Mouse (Mus musculus) liver, embryonic 11.5 days (tissue): ENCODE measurements around the gene Slc37a3. TPM values are rescaled to one million over a fixed set of nuclear protein-coding genes. Genes with fewer than 3 reads are reported as not detected.

ENCODE experiments used
- ATAC-seq: fragments of 200-750 bp; cut with Nextera tagmentation; replicated peaks from 2 replicates; pipeline ENCODE4 v1.8.0; 2017; ENCODE audit warnings: moderate number of reproducible peaks, mild to moderate bottlenecking, moderate TSS enrichment, moderate library complexity; ENCODE audit not compliant: low FRiP score
- DNase-seq: peaks from one replicate; pipeline ENCODE4 v3.0.0-alpha.2; 2017; ENCODE audit warnings: low spot score
- H3K27ac ChIP-seq: fragments of 300-500 bp; sonication (generic); 2 replicates; pipeline ENCODE4 v1.5.1; 2014; ENCODE audit warnings: mild to moderate bottlenecking, low read depth, low read length, control low read depth
- H3K27me3 ChIP-seq: fragments of 300-500 bp; sonication (generic); replicated peaks from 2 replicates; pipeline ENCODE4 v1.6.1; 2014; ENCODE audit warnings: low read length, mixed read lengths; ENCODE audit not compliant: control insufficient read depth, insufficient read depth
- H3K36me3 ChIP-seq: fragments of 300-500 bp; sonication (generic); 2 replicates; pipeline ENCODE4 v1.6.1; 2014; ENCODE audit warnings: mild to moderate bottlenecking, low read length, moderate library complexity, mixed read lengths; ENCODE audit not compliant: control insufficient read depth, insufficient read depth
- H3K4me1 ChIP-seq: fragments of 300-500 bp; sonication (generic); replicated peaks from 2 replicates; pipeline ENCODE4 v1.6.1; 2014; ENCODE audit warnings: low read length, mixed read lengths; ENCODE audit not compliant: control insufficient read depth, insufficient read depth
- H3K4me2 ChIP-seq: fragments of 300-500 bp; sonication (generic); 2 replicates; pipeline ENCODE4 v1.6.1; 2014; ENCODE audit warnings: mild to moderate bottlenecking, control low read depth, moderate library complexity
- H3K4me3 ChIP-seq: fragments of 300-500 bp; sonication (generic); 2 replicates; pipeline ENCODE4 v1.5.1; 2014; ENCODE audit warnings: low read depth, low read length, control low read depth
- H3K9ac ChIP-seq: fragments of 300-500 bp; sonication (generic); 2 replicates; pipeline ENCODE4 v1.6.1; 2014; ENCODE audit warnings: low read depth, low read length, control low read depth
- H3K9me3 ChIP-seq: fragments of 300-500 bp; sonication (generic); 2 replicates; pipeline ENCODE4 v1.6.1; 2016; ENCODE audit warnings: low read length, inconsistent platforms, mixed read lengths; ENCODE audit not compliant: control insufficient read depth
- WGBS: fragments of 180-500 bp; shearing (Covaris S2); extraction: QIAGEN DNeasy Blood & Tissue Kit; methylation state at CpG from one replicate; pipeline ENCODE4 v1.1.7; 2014; 5-methylcytosine and 5-hydroxymethylcytosine counted together
- polyA plus RNA-seq: library from polyadenylated mRNA; unstranded; fragments of >200 nt; fragmentation: Nextera tagmentation; extraction: Ambion mirVana; gene quantifications from 2 replicates; pipeline ENCODE4 v1.2.1, GENCODE M21; 2014

Slc37a3 gene
- polyA plus RNA-seq, 1 experiment from 2014 or later, result 14.8 TPM

- DNase-seq (no peak), ATAC-seq (no peak)
- Histone ChIP-seq H3K36me3 (no peaks in the 10 kb centered on the region), H3K4me2 (no peak overlapping the region), H3K4me3 (no peak overlapping the region), H3K4me1 (0 out of 2 replicates have a peak, but pooled peaks cover 2% of the 10 kb centered on the region), H3K27me3 (no peaks in the 10 kb centered on the region), H3K9ac (no peak overlapping the region), H3K27ac (no peak overlapping the region), H3K9me3 (no peaks in the 10 kb centered on the region)
- 83% methylated on average over 6 of the region's 6 CpGs for WGBS
Measured at GRCm38 (mm10) chr6:39297079-39297478, 80.4 kb downstream of the Slc37a3 start.

- WGBS, result 74% methylated on average over 4 of the region's 4 CpGs
- Histone ChIP-seq H3K9ac (no peak overlapping the region), H3K36me3 (no peaks in the 10 kb centered on the region), H3K9me3 (no peaks in the 10 kb centered on the region), H3K4me2 (no peak overlapping the region), H3K4me1 (0 out of 2 replicates have a peak, but pooled peaks cover 2% of the 10 kb centered on the region), H3K27me3 (no peaks in the 10 kb centered on the region), H3K27ac (no peak overlapping the region), H3K4me3 (no peak overlapping the region)
- DNase-seq (no peak), ATAC-seq (no peak)
Measured at GRCm38 (mm10) chr6:39296474-39296873, 81.0 kb downstream of the Slc37a3 start.

- no peak overlapping the region for H3K27ac ChIP-seq
- H3K4me2 ChIP-seq, result no peak overlapping the region
- 44% methylated on average over 14 of the region's 14 CpGs for WGBS
- H3K36me3 ChIP-seq, result no peaks in the 10 kb centered on the region
- H3K4me1 ChIP-seq, result 0 out of 2 replicates have a peak, but pooled peaks cover 2% of the 10 kb centered on the region
- H3K9ac ChIP-seq, result no peak overlapping the region
- H3K9me3 ChIP-seq, result no peaks in the 10 kb centered on the region
- H3K27me3 ChIP-seq, result no peaks in the 10 kb centered on the region
- ATAC-seq (no peak), DNase-seq (no peak)
- H3K4me3 ChIP-seq, result no peak overlapping the region
Measured at GRCm38 (mm10) chr6:39295727-39296411, 81.6 kb downstream of the Slc37a3 start.

GRCm38 (mm10) chr6:39289721-39290120, 87.8 kb downstream of the Slc37a3 start:
- Histone ChIP-seq H3K27ac (no peak overlapping the region), H3K9ac (no peak overlapping the region), H3K27me3 (no peaks in the 10 kb centered on the region), H3K4me2 (no peak overlapping the region), H3K36me3 (no peaks in the 10 kb centered on the region), H3K4me1 (0 out of 2 replicates have a peak, but pooled peaks cover 2% of the 10 kb centered on the region), H3K9me3 (no peaks in the 10 kb centered on the region), H3K4me3 (no peak overlapping the region)
- 56% methylated on average over 7 of the region's 7 CpGs for WGBS
- no peak for ATAC-seq
- no peak for DNase-seq

- 72% methylated on average over 3 of the region's 3 CpGs for WGBS
- Histone ChIP-seq H3K36me3 (no peaks in the 10 kb centered on the region), H3K9me3 (no peaks in the 10 kb centered on the region), H3K4me3 (no peak overlapping the region), H3K9ac (no peak overlapping the region), H3K27ac (no peak overlapping the region), H3K4me2 (no peak overlapping the region), H3K4me1 (0 out of 2 replicates have a peak, but pooled peaks cover 2% of the 10 kb centered on the region), H3K27me3 (no peaks in the 10 kb centered on the region)
- no peak for ATAC-seq
- no peak for DNase-seq
Measured at GRCm38 (mm10) chr6:39287782-39288181, 89.7 kb downstream of the Slc37a3 start.

- no peak overlapping the region for H3K27ac ChIP-seq
Measured at GRCm38 (mm10) chr6:39286732-39287083, 90.8 kb downstream of the Slc37a3 start.

GRCm38 (mm10) chr6:39286053-39286731, 91.3 kb downstream of the Slc37a3 start:
- H3K4me1 ChIP-seq, result 0 out of 2 replicates have a peak, but pooled peaks cover 2% of the 10 kb centered on the region
- DNase-seq (no peak), ATAC-seq (0 out of 2 replicates have a peak, but pooled peaks have one; percentile 20)
- H3K27ac ChIP-seq, result no peak overlapping the region
- 38% methylated on average over 6 of the region's 9 CpGs for WGBS
- H3K27me3 ChIP-seq, result no peaks in the 10 kb centered on the region
- no peaks in the 10 kb centered on the region for H3K36me3 ChIP-seq
- no peak overlapping the region for H3K9ac ChIP-seq
- no peak overlapping the region for H3K4me2 ChIP-seq
- H3K4me3 ChIP-seq, result no peak overlapping the region
- H3K9me3 ChIP-seq, result no peaks in the 10 kb centered on the region

More at GRCm38 (mm10) chr6:39286732-39287083, 90.8 kb downstream of the Slc37a3 start:
- Histone ChIP-seq H3K27me3 (no peaks in the 10 kb centered on the region), H3K4me1 (0 out of 2 replicates have a peak, but pooled peaks cover 2% of the 10 kb centered on the region), H3K36me3 (no peaks in the 10 kb centered on the region), H3K9ac (no peak overlapping the region), H3K4me2 (no peak overlapping the region), H3K9me3 (no peaks in the 10 kb centered on the region), H3K4me3 (no peak overlapping the region)
- WGBS, result 32% methylated on average over 5 of the region's 5 CpGs
- DNase-seq (no peak), ATAC-seq (0 out of 2 replicates have a peak, but pooled peaks have one; percentile 26)

- Histone ChIP-seq H3K36me3 (no peaks in the 10 kb centered on the region), H3K4me2 (no peak overlapping the region), H3K9me3 (no peaks in the 10 kb centered on the region), H3K4me1 (0 out of 2 replicates have a peak, but pooled peaks cover 2% of the 10 kb centered on the region), H3K27ac (no peak overlapping the region), H3K27me3 (no peaks in the 10 kb centered on the region), H3K4me3 (no peak overlapping the region), H3K9ac (no peak overlapping the region)
- DNase-seq (no peak), ATAC-seq (no peak)
- WGBS, result 91% methylated on average over 3 of the region's 3 CpGs
Measured at GRCm38 (mm10) chr6:39284836-39285235, 92.6 kb downstream of the Slc37a3 start.
